Mouse (Mus musculus) intestine, embryonic 16.5 days (tissue): ENCODE data around the gene Ttll8. TPM values are rescaled to one million over a fixed set of nuclear protein-coding genes. Genes with fewer than 3 reads are reported as not detected.

Experiments
- ATAC-seq: fragments of 200-750 bp; cut with Nextera tagmentation; 2 replicates; pipeline ENCODE4 v1.8.0; 2017; ENCODE audit warnings: moderate TSS enrichment, moderate library complexity
- H3K27ac ChIP-seq: fragments of 300-500 bp; sonication (generic); 2 replicates; pipeline ENCODE4 v1.5.1; 2014; ENCODE audit warnings: mild to moderate bottlenecking, low read length
- H3K27me3 ChIP-seq: fragments of 300-500 bp; sonication (generic); replicated peaks from 2 replicates; pipeline ENCODE4 v1.6.1; 2014; ENCODE audit warnings: low read length, control low read depth, mixed read lengths; ENCODE audit not compliant: control insufficient read depth, insufficient read depth
- H3K36me3 ChIP-seq: fragments of 300-500 bp; sonication (generic); 2 replicates; pipeline ENCODE4 v1.6.1; 2014; ENCODE audit warnings: low read length, control low read depth; ENCODE audit not compliant: control insufficient read depth, insufficient read depth
- H3K4me1 ChIP-seq: fragments of 300-500 bp; sonication (generic); 2 replicates; pipeline ENCODE4 v1.6.1; 2014; ENCODE audit warnings: low read length, control low read depth, mixed read lengths; ENCODE audit not compliant: control insufficient read depth, insufficient read depth
- H3K4me2 ChIP-seq: fragments of 300-500 bp; sonication (generic); 2 replicates; pipeline ENCODE4 v1.6.1; 2014; ENCODE audit warnings: low read depth, low read length, control low read depth
- H3K4me3 ChIP-seq: fragments of 300-500 bp; sonication (generic); 2 replicates; pipeline ENCODE4 v1.5.1; 2014; ENCODE audit warnings: mild to moderate bottlenecking, low read length
- H3K9ac ChIP-seq: fragments of 300-500 bp; sonication (generic); 2 replicates; pipeline ENCODE4 v1.6.1; 2014; ENCODE audit warnings: low read depth, low read length
- H3K9me3 ChIP-seq: fragments of 300-500 bp; sonication (generic); 2 replicates; pipeline ENCODE4 v1.6.1; 2016; ENCODE audit warnings: low read length, control low read depth; ENCODE audit not compliant: control insufficient read depth
- WGBS: fragments of 180-500 bp; shearing (Covaris S2); extraction: QIAGEN DNeasy Blood & Tissue Kit; methylation state at CpG from one replicate; pipeline ENCODE4 v1.1.7; 2014; 5-methylcytosine and 5-hydroxymethylcytosine counted together
- polyA plus RNA-seq: library from polyadenylated mRNA; unstranded; fragments of >200 nt; fragmentation: Nextera tagmentation; extraction: Ambion mirVana; gene quantifications from 2 replicates; pipeline ENCODE4 v1.2.1, GENCODE M21; 2015

Ttll8 gene
- not detected in 2 replicates for polyA plus RNA-seq

DNA sequence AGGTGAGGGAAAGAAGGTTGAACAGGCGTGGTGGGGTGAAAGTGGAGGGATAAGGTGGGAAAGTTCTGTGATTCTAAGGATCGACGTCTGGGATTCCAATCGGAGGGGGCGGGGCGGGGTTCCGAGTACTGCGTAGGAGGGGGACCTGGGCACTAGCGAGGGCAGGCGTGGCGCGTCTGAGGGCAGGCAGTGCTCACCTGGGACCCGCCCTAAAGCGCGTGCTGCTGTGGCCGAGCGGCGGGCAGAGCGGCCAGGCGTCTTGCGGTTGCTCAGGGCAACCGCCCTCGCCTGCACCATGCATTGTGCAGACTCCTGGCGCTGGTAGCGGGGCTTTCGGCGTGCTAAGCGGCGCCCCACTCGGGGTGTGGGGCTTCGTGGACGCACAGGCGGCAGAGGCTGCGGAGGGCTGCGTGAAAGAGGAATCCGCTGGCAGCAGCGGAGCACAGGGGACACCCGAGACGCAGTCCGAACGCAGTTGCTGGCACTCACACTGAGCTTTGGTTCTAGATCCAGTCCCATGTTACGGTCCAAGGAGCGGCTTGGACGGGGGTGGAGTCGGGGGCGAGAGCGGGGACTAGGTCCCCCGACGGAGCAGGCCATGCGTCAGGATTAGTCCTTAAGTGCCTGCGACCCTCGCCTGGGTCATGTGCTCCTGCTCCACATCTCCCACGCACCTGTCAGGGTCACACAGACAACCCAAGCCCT lies at the start of gene Ttll8:
Gene Ttll8, minus strand, starts transcription at position 51 of the 705 bp plus-strand sequence.
- 5% methylated on average over 52 of the region's 53 CpGs for WGBS
- Histone ChIP-seq H3K9ac (peak within 1 kb of the TSS; percentile 34; the same call in 1 of the 2 replicates), H3K4me2 (peak within 1 kb of the TSS; percentile 71), H3K4me3 (peak within 1 kb of the TSS; percentile 44), H3K36me3 (no peaks in the 10 kb centered on the region), H3K4me1 (0 out of 2 replicates have a peak, but pooled peaks cover 5% of the 10 kb centered on the region), H3K27ac (no peak within 1 kb of the TSS), H3K27me3 (peaks cover 17% of the 10 kb centered on the region; the same call in 1 of the 2 replicates), H3K9me3 (no peaks in the 10 kb centered on the region)
- peak; percentile 89 for ATAC-seq

DNA sequence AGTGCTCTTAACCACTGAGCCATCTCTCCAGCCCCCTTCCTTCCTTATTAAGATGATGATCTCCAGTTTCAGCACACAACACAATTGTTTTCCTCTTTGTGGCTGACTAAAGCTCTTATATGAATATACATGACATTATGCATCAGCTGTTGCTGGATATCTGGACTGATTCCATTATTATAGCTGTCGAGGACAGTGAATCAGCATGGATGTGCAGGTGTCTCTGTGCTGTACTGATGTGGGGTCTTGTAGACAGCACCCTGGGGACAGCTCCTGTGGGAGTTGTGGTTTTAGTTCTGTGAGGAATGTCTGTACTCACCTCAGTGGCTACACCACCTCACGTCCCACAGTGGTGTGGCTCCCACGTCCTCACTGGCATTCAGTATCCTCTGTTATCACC lies 47.0 kb upstream of the Ttll8 start:
- H3K9ac ChIP-seq, result no peak overlapping the region
- WGBS, result 72% methylated on average over 3 of the region's 3 CpGs
- H3K9me3 ChIP-seq, result no peaks in the 10 kb centered on the region

DNA sequence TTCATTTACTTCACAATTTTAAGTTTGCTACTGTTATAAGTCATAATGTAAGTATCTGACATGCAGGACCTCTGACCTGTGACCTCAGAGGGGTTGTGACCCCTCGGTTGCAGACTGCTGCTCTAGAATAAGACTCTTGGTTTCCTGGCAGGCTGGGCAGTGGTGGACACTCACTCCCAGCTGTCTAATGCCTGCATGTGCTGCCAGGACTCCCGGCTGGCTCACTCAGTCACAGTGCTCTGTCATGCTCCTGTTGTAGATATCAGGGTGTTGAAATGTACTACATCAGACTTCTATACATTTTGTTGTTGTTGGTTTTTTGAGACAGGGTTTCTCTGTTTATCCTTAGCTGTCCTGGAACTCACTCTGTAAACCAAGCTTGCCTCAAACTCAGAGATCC lies 46.1 kb upstream of the Ttll8 start:
- H3K4me2 ChIP-seq, result no peak overlapping the region
- WGBS, result 61% methylated on average over 2 of the region's 2 CpGs
- H3K4me1 ChIP-seq, result no peaks in the 10 kb centered on the region
- no peaks in the 10 kb centered on the region for H3K9me3 ChIP-seq
- no peak for ATAC-seq
- H3K36me3 ChIP-seq, result no peaks in the 10 kb centered on the region
- H3K27ac ChIP-seq, result no peak overlapping the region
- no peak overlapping the region for H3K9ac ChIP-seq
- H3K27me3 ChIP-seq, result no peaks in the 10 kb centered on the region
- H3K4me3 ChIP-seq, result no peak overlapping the region

More for the DNA sequence above, 47.0 kb upstream of the Ttll8 start:
- H3K27ac ChIP-seq, result no peak overlapping the region
- no peak overlapping the region for H3K4me3 ChIP-seq
- H3K4me1 ChIP-seq, result no peaks in the 10 kb centered on the region
- no peak for ATAC-seq
- no peaks in the 10 kb centered on the region for H3K27me3 ChIP-seq
- H3K36me3 ChIP-seq, result no peaks in the 10 kb centered on the region
- no peak overlapping the region for H3K4me2 ChIP-seq

DNA sequence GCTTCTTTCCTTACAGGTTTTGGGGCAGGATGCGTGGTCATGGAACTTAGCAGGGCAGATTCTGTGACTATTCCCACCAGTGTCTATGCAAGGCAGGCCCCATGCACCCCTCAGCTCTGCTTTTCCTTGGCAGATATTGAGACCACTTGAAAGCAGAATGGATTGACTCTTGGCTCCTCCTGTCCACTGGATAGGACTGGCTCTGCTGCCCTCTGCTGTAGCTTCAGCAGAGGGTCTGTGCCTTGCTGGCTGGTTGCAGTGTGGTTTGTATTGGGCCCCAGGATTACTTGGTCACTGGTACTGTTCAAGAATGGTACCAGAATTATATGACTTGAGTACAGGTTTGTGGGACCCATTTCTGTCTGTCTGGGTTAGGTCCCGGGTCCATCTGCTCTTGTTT lies 44.9 kb upstream of the Ttll8 start:
- H3K9ac ChIP-seq, result no peak overlapping the region
- ATAC-seq, result no peak
- no peaks in the 10 kb centered on the region for H3K4me1 ChIP-seq
- H3K36me3 ChIP-seq, result no peaks in the 10 kb centered on the region
- H3K4me3 ChIP-seq, result no peak overlapping the region
- H3K27me3 ChIP-seq, result no peaks in the 10 kb centered on the region
- WGBS, result 81% methylated on average over 2 of the region's 2 CpGs
- no peaks in the 10 kb centered on the region for H3K9me3 ChIP-seq
- H3K4me2 ChIP-seq, result no peak overlapping the region
- H3K27ac ChIP-seq, result no peak overlapping the region

DNA sequence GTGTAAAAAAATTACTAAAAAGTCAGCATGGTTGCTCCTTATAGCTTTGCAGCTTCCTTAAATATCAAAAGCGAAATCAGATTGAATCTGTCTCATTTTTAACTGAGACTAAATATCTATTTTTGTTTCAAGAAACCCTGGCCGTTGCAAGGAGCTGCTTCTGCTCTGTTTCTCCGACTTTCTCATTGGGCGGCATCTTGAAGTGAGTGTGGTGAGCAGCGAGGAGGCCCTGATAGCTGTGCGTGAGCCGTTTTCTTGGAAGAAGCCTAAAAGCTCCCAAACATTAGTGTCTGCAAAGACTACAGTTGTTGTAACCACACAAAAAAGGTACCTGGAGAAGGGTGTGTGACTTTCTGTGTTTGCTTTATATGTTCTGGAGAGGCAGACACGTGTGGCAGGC lies 44.4 kb upstream of the Ttll8 start:
- no peaks in the 10 kb centered on the region for H3K9me3 ChIP-seq

DNA sequence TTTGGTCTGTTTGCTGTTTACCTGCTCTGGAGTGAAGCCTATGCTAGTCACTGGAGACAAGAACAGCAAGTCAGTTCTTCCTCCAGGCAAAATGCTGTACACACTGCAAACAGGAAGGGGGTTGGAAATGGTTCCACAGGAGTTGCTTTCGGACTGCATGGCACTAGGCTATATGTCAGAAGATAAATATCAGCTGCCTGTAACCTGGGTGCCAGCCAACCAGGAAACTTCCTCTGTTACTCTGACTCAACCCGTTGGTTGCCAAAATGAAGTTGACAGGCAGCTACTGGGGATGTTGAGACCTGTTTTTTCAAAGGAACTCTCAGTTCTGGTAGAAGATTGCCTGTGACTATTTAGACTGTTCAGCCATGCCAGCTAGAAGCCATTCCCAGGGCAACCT lies 35.0 kb upstream of the Ttll8 start:
- 48% methylated on average over 2 of the region's 2 CpGs for WGBS
- Histone ChIP-seq H3K4me1 (no peaks in the 10 kb centered on the region), H3K4me3 (no peak overlapping the region), H3K27me3 (no peaks in the 10 kb centered on the region), H3K9ac (no peak overlapping the region), H3K9me3 (no peaks in the 10 kb centered on the region), H3K36me3 (no peaks in the 10 kb centered on the region), H3K4me2 (no peak overlapping the region), H3K27ac (no peak overlapping the region)
- no peak for ATAC-seq

More for the DNA sequence above, 44.4 kb upstream of the Ttll8 start:
- H3K27ac ChIP-seq, result no peak overlapping the region
- no peaks in the 10 kb centered on the region for H3K27me3 ChIP-seq
- WGBS, result 74% methylated on average over 8 of the region's 8 CpGs
- no peak overlapping the region for H3K4me2 ChIP-seq
- no peaks in the 10 kb centered on the region for H3K4me1 ChIP-seq
- H3K4me3 ChIP-seq, result no peak overlapping the region
- no peak for ATAC-seq
- H3K36me3 ChIP-seq, result no peaks in the 10 kb centered on the region
- H3K9ac ChIP-seq, result no peak overlapping the region

DNA sequence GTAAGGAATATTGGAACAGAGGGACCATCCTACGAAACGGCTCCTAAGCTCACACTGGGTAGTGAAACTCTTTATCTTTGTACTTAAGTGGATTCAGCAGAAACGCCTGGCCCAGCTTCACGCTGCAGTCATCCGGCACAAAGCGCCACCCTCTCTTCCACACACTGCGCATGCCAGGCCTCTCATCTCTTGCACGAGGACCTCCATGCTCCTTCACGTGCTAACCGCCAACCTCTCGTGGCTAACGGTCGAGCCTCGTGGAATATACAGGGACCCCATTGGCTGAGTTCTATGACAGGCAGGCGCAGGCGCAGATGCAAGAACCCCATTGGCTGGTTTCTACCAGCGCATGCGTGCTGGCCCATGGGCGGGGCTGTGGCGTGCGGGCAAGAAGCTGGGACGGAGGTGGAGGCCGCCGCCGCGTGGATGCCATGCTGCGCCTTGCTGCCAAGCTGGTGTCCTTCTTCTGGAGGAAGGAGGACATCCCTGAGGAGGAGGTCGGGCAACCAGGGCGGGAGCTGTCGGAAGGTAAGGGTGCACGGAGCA lies 28.4 kb upstream of the Ttll8 start, which contains the start of gene Mov10l1:
Gene Mov10l1, plus strand, starts transcription at position 376 of the 546 bp plus-strand sequence.
- H3K27me3 ChIP-seq, result no peaks in the 10 kb centered on the region

DNA sequence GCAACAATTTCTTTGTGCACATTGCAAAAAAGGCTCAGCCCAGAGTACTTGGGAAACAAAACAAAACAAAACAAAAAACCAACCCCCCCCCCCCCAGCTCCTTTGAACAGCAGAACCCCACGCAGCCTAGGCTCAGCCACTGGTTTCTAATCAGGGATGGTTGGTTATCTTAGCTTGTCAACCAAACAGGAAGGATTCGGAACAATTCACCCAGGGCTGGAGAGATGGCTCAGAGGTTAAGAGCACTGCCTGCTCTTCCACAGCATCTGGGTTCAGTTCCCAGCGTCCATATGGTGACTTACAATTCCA lies 24.9 kb upstream of the Ttll8 start:
- Histone ChIP-seq H3K9me3 (no peaks in the 10 kb centered on the region), H3K27me3 (no peaks in the 10 kb centered on the region), H3K9ac (no peak overlapping the region), H3K27ac (no peak overlapping the region), H3K4me3 (no peak overlapping the region), H3K4me1 (no peaks in the 10 kb centered on the region), H3K36me3 (no peaks in the 10 kb centered on the region), H3K4me2 (no peak overlapping the region)
- 66% methylated on average over 3 of the region's 3 CpGs for WGBS
- ATAC-seq, result no peak

More for the DNA sequence above, 28.4 kb upstream of the Ttll8 start, which contains the start of gene Mov10l1:
- H3K9ac ChIP-seq, result no peak within 1 kb of the TSS
- no peak for ATAC-seq
- H3K4me3 ChIP-seq, result no peak within 1 kb of the TSS
- no peaks in the 10 kb centered on the region for H3K4me1 ChIP-seq
- no peaks in the 10 kb centered on the region for H3K9me3 ChIP-seq
- WGBS, result 94% methylated on average over 31 of the region's 31 CpGs
- no peak within 1 kb of the TSS for H3K4me2 ChIP-seq
- no peak within 1 kb of the TSS for H3K27ac ChIP-seq
- H3K36me3 ChIP-seq, result no peaks in the 10 kb centered on the region

DNA sequence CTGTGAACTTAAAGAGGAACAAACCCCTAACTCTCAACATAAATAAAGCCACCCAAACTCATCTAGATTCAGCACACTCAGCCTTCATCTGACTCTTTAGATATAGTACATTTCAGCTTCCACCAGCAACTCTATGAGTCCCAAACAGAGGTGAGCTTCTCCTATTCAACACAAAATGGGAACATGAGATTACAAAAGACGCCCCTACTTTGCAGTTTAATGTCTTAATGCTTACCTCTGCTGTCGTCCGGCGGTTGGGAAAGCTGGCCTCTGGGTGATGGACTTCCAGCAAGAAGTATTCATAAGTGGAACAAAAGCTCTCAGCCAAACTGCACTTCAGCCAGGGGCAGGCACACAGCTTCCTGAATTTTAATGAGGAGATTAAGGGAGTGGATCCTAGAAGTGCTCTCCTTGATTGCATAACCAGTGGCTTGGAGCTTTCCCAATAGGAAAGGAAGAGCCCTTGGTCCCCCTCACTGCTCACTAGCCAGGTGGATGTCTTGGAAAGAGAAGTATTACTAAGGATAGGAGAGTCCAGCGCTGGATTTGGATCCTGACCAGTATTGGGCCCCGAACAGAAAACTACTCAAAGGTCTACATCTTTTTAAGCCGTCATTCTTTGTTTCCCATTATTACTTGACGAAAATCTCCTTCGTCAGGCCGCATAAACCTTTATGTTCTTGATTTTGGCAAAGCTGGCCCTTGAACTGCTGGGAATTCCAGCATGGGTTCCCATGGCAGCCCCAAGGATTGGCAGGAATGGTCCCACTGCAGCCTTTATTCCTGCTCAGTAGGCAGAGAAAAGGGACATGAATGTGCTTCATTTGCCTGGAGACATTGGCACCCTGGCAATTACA lies 24.3 kb upstream of the Ttll8 start, which contains the start of gene Mlc1:
Gene Mlc1, minus strand, starts transcription at position 727 of the 857 bp plus-strand sequence.
- no peaks in the 10 kb centered on the region for H3K9me3 ChIP-seq
- no peaks in the 10 kb centered on the region for H3K4me1 ChIP-seq
- H3K27ac ChIP-seq, result no peak within 1 kb of the TSS
- no peaks in the 10 kb centered on the region for H3K36me3 ChIP-seq
- no peaks in the 10 kb centered on the region for H3K27me3 ChIP-seq
- no peak within 1 kb of the TSS for H3K4me2 ChIP-seq
- no peak within 1 kb of the TSS for H3K9ac ChIP-seq
- no peak within 1 kb of the TSS for H3K4me3 ChIP-seq
- 74% methylated on average over 10 of the region's 10 CpGs for WGBS
- ATAC-seq, result no peak
